Mouse (Mus musculus) liver, embryonic 13.5 days (tissue): ENCODE data around the gene Chrna5. TPM values are rescaled to one million over a fixed set of nuclear protein-coding genes. Genes with fewer than 3 reads are reported as not detected.

Experiments used
- ATAC-seq: fragments of 200-750 bp; cut with Nextera tagmentation; 2 replicates; pipeline ENCODE4 v1.8.0; 2017; ENCODE audit warnings: low read depth, mild to moderate bottlenecking, moderate number of reproducible peaks, moderate library complexity
- DNase-seq: peaks from one replicate; pipeline ENCODE4 v3.0.0; 2022
- H3K27ac ChIP-seq: fragments of 300-500 bp; sonication (generic); 2 replicates; pipeline ENCODE4 v1.5.1; 2015; ENCODE audit warnings: moderate library complexity, mild to moderate bottlenecking, inconsistent platforms
- H3K27me3 ChIP-seq: fragments of 300-500 bp; sonication (generic); 2 replicates; pipeline ENCODE4 v1.6.1; 2015; ENCODE audit warnings: mild to moderate bottlenecking, inconsistent platforms
- H3K36me3 ChIP-seq: fragments of 300-500 bp; sonication (generic); 2 replicates; pipeline ENCODE4 v1.6.1; 2015; ENCODE audit warnings: mild to moderate bottlenecking, inconsistent platforms
- H3K4me1 ChIP-seq: fragments of 300-500 bp; sonication (generic); replicated peaks from 2 replicates; pipeline ENCODE4 v1.6.1; 2015; ENCODE audit warnings: inconsistent platforms
- H3K4me2 ChIP-seq: fragments of 300-500 bp; sonication (generic); 2 replicates; pipeline ENCODE4 v1.6.1; 2015; ENCODE audit warnings: inconsistent platforms, mild to moderate bottlenecking, moderate library complexity
- H3K4me3 ChIP-seq: fragments of 300-500 bp; sonication (generic); replicated peaks from 2 replicates; pipeline ENCODE4 v1.5.1; 2015; ENCODE audit warnings: mild to moderate bottlenecking, inconsistent platforms
- H3K9ac ChIP-seq: fragments of 300-500 bp; sonication (generic); 2 replicates; pipeline ENCODE4 v1.6.1; 2015; ENCODE audit warnings: mild to moderate bottlenecking, inconsistent platforms
- H3K9me3 ChIP-seq: fragments of 300-500 bp; sonication (generic); replicated peaks from 2 replicates; pipeline ENCODE4 v1.6.1; 2016; ENCODE audit warnings: inconsistent platforms
- WGBS: fragments of 180-500 bp; shearing (Covaris S2); methylation state at CpG from one replicate; pipeline ENCODE4 v1.1.7; 2015; ENCODE audit not compliant: insufficient replicate concordance; 5-methylcytosine and 5-hydroxymethylcytosine counted together
- polyA plus RNA-seq: library from polyadenylated mRNA; unstranded; fragments of >200 nt; fragmentation: Nextera tagmentation; extraction: Ambion mirVana; gene quantifications from 2 replicates; pipeline ENCODE4 v1.2.1, GENCODE M21; 2015

Gene Chrna5
- polyA plus RNA-seq, 1 experiment from 2014 or later = 0.03 TPM

- H3K4me1 ChIP-seq = no peaks in the 10 kb centered on the region
- 30% methylated on average over 13 of the region's 13 CpGs for WGBS
- H3K36me3 ChIP-seq = no peaks in the 10 kb centered on the region
- ATAC-seq = no peak
- H3K4me3 ChIP-seq = no peak overlapping the region
- no peak overlapping the region for H3K4me2 ChIP-seq
- peak; percentile 23 for DNase-seq
- H3K9me3 ChIP-seq = no peaks in the 10 kb centered on the region
- no peak overlapping the region for H3K9ac ChIP-seq
- no peak overlapping the region for H3K27ac ChIP-seq
- H3K27me3 ChIP-seq = peaks cover 47% of the 10 kb centered on the region
Measured at GRCm38 (mm10) chr9:55023902-55024583, 43.4 kb downstream of the Chrna5 start.

DNA sequence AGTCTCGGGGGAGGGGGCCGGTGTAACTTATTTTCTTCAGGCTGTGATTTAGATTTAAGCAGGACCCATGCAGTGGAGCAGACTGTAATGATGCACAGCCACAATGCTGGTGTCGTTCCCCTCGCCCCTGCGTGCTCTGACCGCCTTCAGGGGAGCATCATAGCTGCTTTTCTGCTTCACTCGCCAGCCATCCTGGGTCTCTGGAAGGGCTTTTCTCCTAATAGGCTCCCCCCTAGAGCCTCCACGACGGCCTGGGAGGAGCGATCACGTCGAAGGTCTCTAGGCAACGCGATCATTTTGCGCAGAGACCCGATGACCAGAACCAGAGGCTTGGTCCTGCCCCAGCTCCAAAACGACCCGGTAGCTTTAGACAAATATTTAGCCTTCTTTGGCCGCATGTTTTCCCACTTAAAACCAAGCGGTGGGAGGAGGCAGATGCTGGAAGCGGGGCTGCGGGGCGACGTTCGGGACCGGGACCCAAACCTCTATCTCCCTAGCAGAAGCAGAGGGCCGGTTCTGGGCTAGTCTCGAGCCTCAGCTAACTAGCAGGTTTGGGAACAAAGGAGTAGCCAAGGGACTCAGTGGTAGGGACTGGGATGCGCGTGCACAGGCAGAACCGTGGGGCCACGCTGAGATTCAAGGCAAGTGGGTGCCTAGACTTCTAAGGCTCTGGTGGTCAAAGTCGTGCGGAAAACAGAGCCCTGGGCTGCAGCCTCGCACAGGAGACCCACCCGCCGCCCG lies 45.0 kb downstream of the Chrna5 start:
- H3K9ac ChIP-seq = no peak overlapping the region
- DNase-seq (no peak), ATAC-seq (no peak)
- H3K4me2 ChIP-seq = 0 out of 2 replicates have a peak overlapping the region, but pooled peaks have one; percentile 12
- peaks cover 52% of the 10 kb centered on the region for H3K27me3 ChIP-seq
- H3K36me3 ChIP-seq = no peaks in the 10 kb centered on the region
- WGBS = 14% methylated on average over 38 of the region's 38 CpGs
- no peaks in the 10 kb centered on the region for H3K9me3 ChIP-seq
- H3K4me1 ChIP-seq = no peaks in the 10 kb centered on the region
- H3K4me3 ChIP-seq = no peak overlapping the region
- no peak overlapping the region for H3K27ac ChIP-seq

GRCm38 (mm10) chr9:55026275-55026663 lies 45.6 kb downstream of the Chrna5 start, which contains the start of gene Chrna3:
Gene Chrna3 (minus strand): TSS chr9:55026562.
- Histone ChIP-seq H3K4me2 (0 out of 2 replicates have a peak within 1 kb of the TSS, but pooled peaks have one; percentile 12), H3K4me3 (no peak within 1 kb of the TSS; the same call in 1 of the 2 replicates), H3K36me3 (no peaks in the 10 kb centered on the region), H3K4me1 (no peaks in the 10 kb centered on the region), H3K9ac (no peak within 1 kb of the TSS), H3K27ac (no peak within 1 kb of the TSS), H3K9me3 (no peaks in the 10 kb centered on the region), H3K27me3 (peaks cover 53% of the 10 kb centered on the region)
- WGBS = 3% methylated on average over 39 of the region's 39 CpGs
- ATAC-seq (no peak), DNase-seq (no peak)

GRCm38 (mm10) chr9:55031435-55032167 lies 50.9 kb downstream of the Chrna5 start:
- ATAC-seq (no peak), DNase-seq (no peak)
- H3K4me3 ChIP-seq = no peak overlapping the region
- no peak overlapping the region for H3K27ac ChIP-seq
- no peak overlapping the region for H3K4me2 ChIP-seq
- H3K27me3 ChIP-seq = peaks cover 30% of the 10 kb centered on the region
- H3K9ac ChIP-seq = no peak overlapping the region
- no peaks in the 10 kb centered on the region for H3K36me3 ChIP-seq
- no peaks in the 10 kb centered on the region for H3K9me3 ChIP-seq
- WGBS = 42% methylated on average over 6 of the region's 6 CpGs
- no peaks in the 10 kb centered on the region for H3K4me1 ChIP-seq

GRCm38 (mm10) chr9:55038948-55039347 lies 58.3 kb downstream of the Chrna5 start:
- Histone ChIP-seq H3K4me3 (no peak overlapping the region), H3K36me3 (no peaks in the 10 kb centered on the region), H3K27ac (no peak overlapping the region), H3K9me3 (no peaks in the 10 kb centered on the region), H3K27me3 (0 out of 2 replicates have a peak, but pooled peaks cover 4% of the 10 kb centered on the region), H3K4me1 (no peaks in the 10 kb centered on the region), H3K9ac (no peak overlapping the region), H3K4me2 (no peak overlapping the region)
- DNase-seq = no peak
- 62% methylated on average over 8 of the region's 8 CpGs for WGBS
- ATAC-seq = no peak

DNA sequence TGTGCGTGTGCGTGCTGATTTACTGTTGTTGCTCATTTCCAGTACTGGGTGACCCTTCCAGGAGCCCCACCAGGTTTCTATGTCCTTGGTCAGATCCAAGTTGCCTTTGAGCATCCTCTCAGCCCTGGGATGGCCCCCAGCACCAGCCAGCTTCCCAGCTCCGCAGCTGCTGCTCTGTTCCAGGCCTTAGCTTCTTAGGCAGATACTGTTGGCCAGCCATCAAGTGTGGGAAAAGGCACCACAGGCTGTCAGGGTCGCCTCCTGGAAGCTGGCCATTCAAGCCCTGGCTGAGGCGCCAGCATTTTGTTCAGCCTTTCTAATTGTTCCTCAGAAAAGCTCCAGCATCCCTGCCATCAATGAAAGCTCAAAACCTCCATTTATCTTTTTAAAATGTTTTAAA lies 59.3 kb downstream of the Chrna5 start:
- 0 out of 2 replicates have a peak, but pooled peaks cover 4% of the 10 kb centered on the region for H3K27me3 ChIP-seq
- DNase-seq (no peak), ATAC-seq (no peak)
- H3K4me3 ChIP-seq = no peak overlapping the region
- H3K27ac ChIP-seq = no peak overlapping the region
- no peaks in the 10 kb centered on the region for H3K36me3 ChIP-seq
- no peak overlapping the region for H3K9ac ChIP-seq
- H3K9me3 ChIP-seq = no peaks in the 10 kb centered on the region
- H3K4me2 ChIP-seq = no peak overlapping the region
- no peaks in the 10 kb centered on the region for H3K4me1 ChIP-seq
- 62% methylated on average over 5 of the region's 5 CpGs for WGBS

GRCm38 (mm10) chr9:55041389-55041788 lies 60.7 kb downstream of the Chrna5 start:
- ATAC-seq (no peak), DNase-seq (no peak)

DNA sequence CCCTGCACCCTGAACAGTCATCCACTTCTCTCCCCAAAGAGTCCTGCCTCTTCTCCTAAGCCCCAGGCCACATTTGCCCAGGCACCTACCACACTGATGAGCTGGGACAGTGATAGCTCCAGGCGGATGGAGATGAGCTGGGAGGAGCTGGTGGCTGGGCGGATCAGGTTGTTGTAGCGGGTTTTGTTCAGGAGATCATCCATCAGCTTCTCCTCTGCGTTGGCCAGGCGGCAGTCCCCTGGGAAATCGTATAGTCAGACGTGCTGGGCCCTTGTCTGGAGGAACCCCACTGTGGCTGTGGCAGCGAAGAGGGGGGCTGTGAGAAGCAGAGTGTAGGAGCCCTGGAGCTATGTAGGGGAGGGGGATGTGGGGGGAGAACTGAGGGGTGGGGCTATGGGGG lies 63.0 kb downstream of the Chrna5 start:
- Histone ChIP-seq H3K4me2 (no peak overlapping the region), H3K4me1 (peaks cover 6% of the 10 kb centered on the region; the same call in 1 of the 2 replicates), H3K27ac (no peak overlapping the region), H3K9me3 (no peaks in the 10 kb centered on the region), H3K9ac (no peak overlapping the region), H3K27me3 (peaks cover 21% of the 10 kb centered on the region), H3K36me3 (no peaks in the 10 kb centered on the region), H3K4me3 (no peak overlapping the region)
- no peak for ATAC-seq
- no peak for DNase-seq
- 37% methylated on average over 8 of the region's 8 CpGs for WGBS

More at GRCm38 (mm10) chr9:55041389-55041788, 60.7 kb downstream of the Chrna5 start:
- H3K36me3 ChIP-seq = no peaks in the 10 kb centered on the region
- no peaks in the 10 kb centered on the region for H3K9me3 ChIP-seq
- H3K27me3 ChIP-seq = 0 out of 2 replicates have a peak, but pooled peaks cover 4% of the 10 kb centered on the region
- no peak overlapping the region for H3K4me2 ChIP-seq
- H3K27ac ChIP-seq = no peak overlapping the region
- no peak overlapping the region for H3K4me3 ChIP-seq
- WGBS = 60% methylated on average over 2 of the region's 2 CpGs
- H3K4me1 ChIP-seq = no peaks in the 10 kb centered on the region
- no peak overlapping the region for H3K9ac ChIP-seq

DNA sequence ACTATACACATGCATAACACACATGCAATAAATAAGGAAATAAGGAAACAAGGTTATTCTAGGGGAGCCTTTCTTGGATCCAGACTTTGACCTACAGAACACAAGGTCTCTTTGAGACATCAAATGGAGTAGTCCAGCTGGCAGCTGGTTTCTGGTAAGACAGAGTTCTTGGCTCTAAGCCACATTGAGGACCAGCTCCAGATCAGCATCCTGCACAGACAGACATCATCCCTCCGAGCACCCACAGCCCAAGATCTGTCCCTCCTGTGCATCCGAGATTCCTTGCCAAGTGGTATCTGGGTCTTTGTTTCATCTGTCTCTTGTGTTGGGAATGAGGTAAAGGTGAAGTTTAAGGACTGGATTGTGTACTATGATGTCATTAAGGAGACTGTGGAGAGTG lies 64.3 kb downstream of the Chrna5 start:
- WGBS = 56% methylated on average over 2 of the region's 2 CpGs
- H3K4me3 ChIP-seq = no peak overlapping the region

DNA sequence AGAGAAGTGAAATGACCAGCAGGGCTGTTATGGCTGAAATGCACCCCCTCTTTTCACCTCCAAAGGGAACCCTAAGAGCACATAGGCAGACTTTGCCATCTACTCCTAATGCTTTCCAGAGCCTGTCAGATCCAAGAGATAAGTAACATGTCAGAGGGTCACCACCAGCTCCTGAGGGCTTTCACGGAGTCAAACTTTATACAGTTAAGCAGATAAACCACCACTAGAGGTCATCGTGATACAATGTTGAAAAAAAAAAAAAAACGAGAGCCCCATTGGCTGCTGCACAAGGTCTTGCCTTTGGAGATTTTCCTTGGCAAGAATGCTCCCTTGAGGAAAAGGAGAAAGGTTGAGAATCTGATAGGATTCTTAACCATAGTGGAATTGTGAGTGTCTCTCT lies 66.1 kb downstream of the Chrna5 start:
- ATAC-seq = no peak
- H3K27me3 ChIP-seq = peaks cover 23% of the 10 kb centered on the region
- no peaks in the 10 kb centered on the region for H3K36me3 ChIP-seq
- DNase-seq = no peak
- H3K9me3 ChIP-seq = no peaks in the 10 kb centered on the region
- peaks cover 6% of the 10 kb centered on the region; the same call in 1 of the 2 replicates for H3K4me1 ChIP-seq
- WGBS = 1% methylated on average over 3 of the region's 3 CpGs
- no peak overlapping the region for H3K4me2 ChIP-seq
- no peak overlapping the region for H3K27ac ChIP-seq
- no peak overlapping the region for H3K9ac ChIP-seq
- H3K4me3 ChIP-seq = no peak overlapping the region

More for the DNA sequence above, 64.3 kb downstream of the Chrna5 start:
- DNase-seq (no peak), ATAC-seq (no peak)
- H3K27ac ChIP-seq = no peak overlapping the region
- no peak overlapping the region for H3K4me2 ChIP-seq
- H3K9me3 ChIP-seq = no peaks in the 10 kb centered on the region
- peaks cover 6% of the 10 kb centered on the region; the same call in 1 of the 2 replicates for H3K4me1 ChIP-seq
- no peaks in the 10 kb centered on the region for H3K36me3 ChIP-seq
- H3K27me3 ChIP-seq = peaks cover 27% of the 10 kb centered on the region
- H3K9ac ChIP-seq = no peak overlapping the region
